Mouse (Mus musculus): Measurements from ENCODE around the gene Slc38a3. TPM values are rescaled to one million over a fixed set of nuclear protein-coding genes. Genes with fewer than 3 reads are reported as not detected.

Gene Slc38a3
- polyA plus RNA-seq, 1 experiment from 2014 or later, result 24.4 TPM

- ATAC-seq (replicated peaks), result peak; percentile 18; the same call in 1 of the 2 replicates
- peaks cover 88% of the 10 kb centered on the region for H3K4me1 ChIP-seq
- no peaks in the 10 kb centered on the region for H3K27me3 ChIP-seq
- peak overlapping the region; percentile 36 for H3K4me2 ChIP-seq (replicated peaks)
- H3K9me3 ChIP-seq, result no peaks in the 10 kb centered on the region
- peak overlapping the region; percentile 89 for H3K27ac ChIP-seq (replicated peaks)
- H3K4me3 ChIP-seq, result 0 out of 2 replicates have a peak overlapping the region, but pooled peaks have one; percentile 10
- peak overlapping the region; percentile 39 for H3K9ac ChIP-seq (replicated peaks)
- 3% methylated on average over 4 of the region's 4 CpGs for WGBS
- 0 out of 2 replicates have a peak, but pooled peaks cover 1% of the 10 kb centered on the region for H3K36me3 ChIP-seq
These were observed 38.8 kb downstream of the Slc38a3 start for GRCm38 (mm10) chr9:107630576-107630975.

GRCm38 (mm10) chr9:107629901-107630425 is 39.4 kb downstream of the Slc38a3 start:
- ATAC-seq (replicated peaks), result peak; percentile 1; the same call in 1 of the 2 replicates
- peak overlapping the region; percentile 39 for H3K9ac ChIP-seq (replicated peaks)
- peak overlapping the region; percentile 10; the same call in 1 of the 2 replicates for H3K4me3 ChIP-seq
- H3K27ac ChIP-seq (replicated peaks), result peak overlapping the region; percentile 89
- 0 out of 2 replicates have a peak, but pooled peaks cover 4% of the 10 kb centered on the region for H3K36me3 ChIP-seq
- peaks cover 94% of the 10 kb centered on the region for H3K4me1 ChIP-seq
- 4% methylated on average over 14 of the region's 14 CpGs for WGBS
- H3K4me2 ChIP-seq (replicated peaks), result peak overlapping the region; percentile 36
- no peaks in the 10 kb centered on the region for H3K27me3 ChIP-seq
- H3K9me3 ChIP-seq, result no peaks in the 10 kb centered on the region

- WGBS, result 21% methylated on average over 4 of the region's 4 CpGs
These were observed 40.0 kb downstream of the Slc38a3 start for GRCm38 (mm10) chr9:107629411-107629730.

GRCm38 (mm10) chr9:107628721-107629410 is 40.5 kb downstream of the Slc38a3 start:
- H3K9me3 ChIP-seq, result no peaks in the 10 kb centered on the region
- H3K9ac ChIP-seq (replicated peaks), result peak overlapping the region; percentile 33
- H3K27me3 ChIP-seq, result no peaks in the 10 kb centered on the region
- H3K36me3 ChIP-seq, result 0 out of 2 replicates have a peak, but pooled peaks cover 4% of the 10 kb centered on the region
- 34% methylated on average over 15 of the region's 15 CpGs for WGBS
- H3K27ac ChIP-seq (replicated peaks), result peak overlapping the region; percentile 89
- H3K4me2 ChIP-seq (replicated peaks), result peak overlapping the region; percentile 36
- H3K4me3 ChIP-seq, result no peak overlapping the region
- H3K4me1 ChIP-seq, result peaks cover 88% of the 10 kb centered on the region
- ATAC-seq (replicated peaks), result no peak

More at GRCm38 (mm10) chr9:107629411-107629730, 40.0 kb downstream of the Slc38a3 start:
- Histone ChIP-seq H3K9ac (replicated peaks) (peak overlapping the region; percentile 33), H3K36me3 (0 out of 2 replicates have a peak, but pooled peaks cover 4% of the 10 kb centered on the region), H3K4me2 (replicated peaks) (peak overlapping the region; percentile 36), H3K27ac (replicated peaks) (peak overlapping the region; percentile 89), H3K9me3 (no peaks in the 10 kb centered on the region), H3K4me1 (peaks cover 91% of the 10 kb centered on the region), H3K27me3 (no peaks in the 10 kb centered on the region), H3K4me3 (no peak overlapping the region)
- no peak for ATAC-seq (replicated peaks)

GRCm38 (mm10) chr9:107627387-107628255 is 41.7 kb downstream of the Slc38a3 start:
- no peaks in the 10 kb centered on the region for H3K9me3 ChIP-seq
- H3K4me1 ChIP-seq, result peaks cover 80% of the 10 kb centered on the region
- peak overlapping the region; percentile 38 for H3K4me2 ChIP-seq (replicated peaks)
- peak overlapping the region; percentile 89 for H3K27ac ChIP-seq (replicated peaks)
- H3K4me3 ChIP-seq, result no peak overlapping the region
- WGBS, result 13% methylated on average over 20 of the region's 20 CpGs
- H3K9ac ChIP-seq (replicated peaks), result peak overlapping the region; percentile 33
- H3K36me3 ChIP-seq, result peaks cover 9% of the 10 kb centered on the region; the same call in 1 of the 2 replicates
- no peak for ATAC-seq (replicated peaks)
- no peaks in the 10 kb centered on the region for H3K27me3 ChIP-seq

GRCm38 (mm10) chr9:107626844-107627277 is 42.5 kb downstream of the Slc38a3 start:
- H3K4me3 ChIP-seq, result peak overlapping the region; percentile 19
- H3K27me3 ChIP-seq, result no peaks in the 10 kb centered on the region
- 0% methylated on average over 2 of the region's 2 CpGs for WGBS
- peak; percentile 67 for ATAC-seq (replicated peaks)
- H3K36me3 ChIP-seq, result peaks cover 17% of the 10 kb centered on the region; the same call in 1 of the 2 replicates
- H3K9me3 ChIP-seq, result no peaks in the 10 kb centered on the region
- H3K9ac ChIP-seq (replicated peaks), result peak overlapping the region; percentile 44
- peaks cover 72% of the 10 kb centered on the region for H3K4me1 ChIP-seq
- peak overlapping the region; percentile 89 for H3K27ac ChIP-seq (replicated peaks)
- H3K4me2 ChIP-seq (replicated peaks), result peak overlapping the region; percentile 38

GRCm38 (mm10) chr9:107626158-107626843 is 43.0 kb downstream of the Slc38a3 start:
- H3K9ac ChIP-seq (replicated peaks), result peak overlapping the region; percentile 44
- peak; percentile 53 for ATAC-seq (replicated peaks)
- H3K4me3 ChIP-seq, result peak overlapping the region; percentile 19
- no peaks in the 10 kb centered on the region for H3K27me3 ChIP-seq
- peaks cover 17% of the 10 kb centered on the region; the same call in 1 of the 2 replicates for H3K36me3 ChIP-seq
- peaks cover 67% of the 10 kb centered on the region for H3K4me1 ChIP-seq
- peak overlapping the region; percentile 89 for H3K27ac ChIP-seq (replicated peaks)
- H3K4me2 ChIP-seq (replicated peaks), result peak overlapping the region; percentile 38
- WGBS, result 17% methylated on average over 15 of the region's 15 CpGs
- H3K9me3 ChIP-seq, result no peaks in the 10 kb centered on the region

GRCm38 (mm10) chr9:107625351-107626128 is 43.8 kb downstream of the Slc38a3 start:
- H3K27me3 ChIP-seq, result no peaks in the 10 kb centered on the region
- H3K4me2 ChIP-seq (replicated peaks), result no peak overlapping the region
- no peak for ATAC-seq (replicated peaks)
- peak overlapping the region; percentile 89 for H3K27ac ChIP-seq (replicated peaks)
- H3K4me3 ChIP-seq, result no peak overlapping the region
- H3K9ac ChIP-seq (replicated peaks), result no peak overlapping the region; the same call in 1 of the 2 replicates
- WGBS, result 84% methylated on average over 12 of the region's 12 CpGs
- H3K9me3 ChIP-seq, result no peaks in the 10 kb centered on the region
- peaks cover 59% of the 10 kb centered on the region for H3K4me1 ChIP-seq
- peaks cover 17% of the 10 kb centered on the region; the same call in 1 of the 2 replicates for H3K36me3 ChIP-seq

GRCm38 (mm10) chr9:107624951-107625350 is 44.4 kb downstream of the Slc38a3 start:
- Histone ChIP-seq H3K4me1 (peaks cover 53% of the 10 kb centered on the region), H3K4me3 (no peak overlapping the region), H3K9me3 (no peaks in the 10 kb centered on the region), H3K27me3 (no peaks in the 10 kb centered on the region), H3K36me3 (peaks cover 21% of the 10 kb centered on the region), H3K27ac (replicated peaks) (peak overlapping the region; percentile 89), H3K9ac (replicated peaks) (no peak overlapping the region), H3K4me2 (replicated peaks) (no peak overlapping the region)
- 78% methylated on average over 3 of the region's 3 CpGs for WGBS
- ATAC-seq (replicated peaks), result no peak

GRCm38 (mm10) chr9:107624539-107624938 is 44.8 kb downstream of the Slc38a3 start:
- Histone ChIP-seq H3K9ac (replicated peaks) (no peak overlapping the region), H3K27me3 (no peaks in the 10 kb centered on the region), H3K4me3 (no peak overlapping the region), H3K27ac (replicated peaks) (peak overlapping the region; percentile 89), H3K9me3 (no peaks in the 10 kb centered on the region), H3K36me3 (peaks cover 25% of the 10 kb centered on the region), H3K4me1 (peaks cover 49% of the 10 kb centered on the region), H3K4me2 (replicated peaks) (no peak overlapping the region)
- 65% methylated on average over 5 of the region's 5 CpGs for WGBS
- no peak for ATAC-seq (replicated peaks)

- ATAC-seq (replicated peaks), result no peak
- no peak overlapping the region for H3K27ac ChIP-seq (replicated peaks)
- H3K4me2 ChIP-seq (replicated peaks), result no peak overlapping the region
- peaks cover 55% of the 10 kb centered on the region for H3K36me3 ChIP-seq
- peaks cover 19% of the 10 kb centered on the region for H3K4me1 ChIP-seq
- no peak overlapping the region for H3K4me3 ChIP-seq
- no peaks in the 10 kb centered on the region for H3K27me3 ChIP-seq
- no peak overlapping the region for H3K9ac ChIP-seq (replicated peaks)
- no peaks in the 10 kb centered on the region for H3K9me3 ChIP-seq
These were observed 48.4 kb downstream of the Slc38a3 start for GRCm38 (mm10) chr9:107620954-107621353.
